Mouse (Mus musculus) megakaryocyte-erythroid progenitor cell, adult 5 weeks (primary cell): Measurements from ENCODE around the gene Crb2. TPM values are rescaled to one million over a fixed set of nuclear protein-coding genes. Genes with fewer than 3 reads are reported as not detected.

ENCODE experiments used
- polyA plus RNA-seq: library from polyadenylated mRNA; stranded (reverse); fragments of >175 nt; gene quantifications from 2 replicates; pipeline ENCODE4 v1.2.3, GENCODE M21; 2012

Gene Crb2
- not detected in 2 replicates for polyA plus RNA-seq

GRCm38 (mm10) chr2:37776016-37776415 lies at the start of gene Crb2:
Gene Crb2 (plus strand): TSS chr2:37776249.

Other genes starting within 250 kb of the Crb2 start
- gene Strbp, start 72.4 kb upstream of the Crb2 start, polyA plus RNA-seq: 18.9 and 27.0 TPM in 2 replicates